Mouse (Mus musculus) spleen, postnatal 36 days (tissue): Measurements from ENCODE around the gene Rbm25.

Source experiments
- DNase-seq, 2 experiments: peaks; one replicate each; pipeline ENCODE4 v3.0.0; 2022; ENCODE audit warnings: low spot score in 2 of 2, mixed read lengths in 1 of 2

Gene Rbm25

DNA sequence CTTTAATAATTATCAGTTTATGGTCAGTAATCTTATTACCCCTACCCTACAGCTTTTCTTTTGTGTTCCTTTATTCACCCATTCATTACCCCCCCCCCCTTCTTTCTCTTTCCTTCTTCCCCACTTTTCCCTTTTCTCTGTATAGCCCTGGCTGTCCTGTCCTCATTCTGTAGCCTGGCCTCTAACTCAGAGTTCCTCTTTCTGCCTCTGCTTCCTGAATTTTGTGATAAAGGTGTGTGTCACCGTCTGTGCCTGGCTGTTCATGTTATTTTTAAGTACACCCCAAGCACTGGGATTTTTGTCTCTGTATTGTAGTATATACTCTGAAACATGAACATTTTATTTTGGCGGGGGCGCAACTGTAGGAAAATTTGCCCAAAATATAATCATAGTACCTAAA, 19.3 kb downstream of the Rbm25 start:
- DNase-seq, result no peak

DNA sequence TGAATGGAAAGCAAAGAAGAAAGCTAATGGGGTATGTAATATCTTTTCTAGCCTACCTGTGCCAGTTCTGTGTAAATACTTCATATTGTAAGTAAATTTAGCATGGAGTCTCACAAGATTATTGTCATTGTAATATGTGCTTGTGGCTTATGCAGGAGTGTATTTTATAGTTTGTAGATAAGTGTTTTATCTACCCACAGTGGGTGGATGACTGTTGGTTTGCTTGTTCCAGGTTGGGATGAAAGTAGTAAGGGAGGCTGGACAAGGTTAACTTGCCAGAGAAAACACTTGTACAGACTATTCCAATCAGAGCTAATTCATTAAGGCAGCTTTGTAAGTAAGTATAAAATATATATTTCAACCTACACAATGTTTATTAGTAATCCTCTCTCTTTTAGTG, 20.4 kb downstream of the Rbm25 start:
- DNase-seq, result no peak

DNA sequence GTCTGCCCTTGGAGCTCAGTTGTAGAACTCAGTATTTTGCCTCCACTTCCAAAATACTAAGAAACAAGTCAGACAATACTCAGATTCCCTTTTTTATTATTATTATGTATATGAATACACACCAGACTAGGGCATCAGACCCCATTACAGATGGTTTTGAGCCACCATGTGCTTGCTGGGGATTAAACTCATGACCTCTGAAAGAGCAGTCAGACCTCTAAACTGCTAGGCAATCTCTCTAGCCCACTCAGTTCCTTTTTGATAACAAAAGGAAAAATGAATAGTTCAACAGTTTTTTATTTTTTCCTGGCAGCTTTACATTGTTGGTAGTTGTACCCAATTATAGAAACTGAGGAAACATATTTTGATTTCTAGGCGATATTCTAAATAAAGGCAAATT, 54.4 kb downstream of the Rbm25 start:
- no peak for DNase-seq

DNA sequence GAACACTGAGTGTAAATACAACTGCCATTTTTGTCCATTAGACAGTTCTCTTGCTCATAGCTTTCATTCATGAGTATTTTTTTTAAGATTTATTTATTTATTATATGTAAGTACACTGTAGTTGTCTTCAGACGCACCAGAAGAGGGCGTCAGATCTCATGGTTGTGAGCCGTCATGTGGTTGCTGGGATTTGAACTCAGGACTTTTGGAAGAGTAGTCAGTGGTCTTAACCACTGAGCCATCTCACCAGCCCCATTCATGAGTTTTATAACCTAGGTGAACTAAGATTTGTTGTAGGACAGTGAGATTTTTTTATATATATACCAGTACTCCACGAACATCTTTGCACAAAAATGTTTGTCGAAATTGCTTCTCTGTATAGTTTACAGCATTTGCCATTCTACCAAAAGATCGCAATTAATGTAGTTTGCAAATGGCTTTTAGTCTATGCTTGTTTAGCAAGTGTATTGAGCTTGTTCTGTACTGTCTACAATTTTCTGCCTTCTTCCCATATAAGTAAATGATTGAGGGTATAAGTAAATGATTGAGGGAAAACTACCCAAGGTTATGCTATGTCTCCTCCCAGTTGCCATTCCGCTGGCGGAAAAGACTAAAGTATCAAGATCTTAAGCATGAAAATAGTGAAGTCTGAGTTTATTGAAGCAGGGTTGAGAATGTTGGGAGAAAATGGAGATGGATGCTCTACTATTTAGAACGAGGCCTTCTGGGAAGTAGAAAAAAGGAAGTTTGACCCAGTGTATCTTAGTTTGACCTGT, 55.7 kb downstream of the Rbm25 start:
- no peak for DNase-seq

DNA sequence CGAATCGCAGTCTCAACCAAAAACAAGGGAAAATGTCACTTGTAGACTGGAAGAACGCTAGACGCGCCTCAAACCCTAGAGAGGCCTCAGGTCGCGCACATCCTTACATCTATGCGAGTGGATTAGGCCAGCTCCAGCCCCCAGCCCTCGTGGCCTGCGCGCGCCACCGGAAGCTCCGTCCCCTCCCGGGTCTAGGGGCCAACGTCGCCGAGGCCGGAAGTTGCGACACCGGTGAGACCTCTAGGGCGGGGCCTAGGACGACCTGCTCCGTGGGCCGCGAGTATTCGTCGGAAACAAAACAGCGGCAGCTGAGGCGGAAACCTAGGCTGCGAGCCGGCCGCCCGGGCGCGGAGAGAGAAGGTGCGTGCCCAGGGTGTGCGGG, 56.9 kb downstream of the Rbm25 start, which contains the start of gene Psen1:
Gene Psen1 (plus strand): TSS at position 219 of the 382 bp plus-strand sequence.
- peak; percentile 93 to 94 for DNase-seq

DNA sequence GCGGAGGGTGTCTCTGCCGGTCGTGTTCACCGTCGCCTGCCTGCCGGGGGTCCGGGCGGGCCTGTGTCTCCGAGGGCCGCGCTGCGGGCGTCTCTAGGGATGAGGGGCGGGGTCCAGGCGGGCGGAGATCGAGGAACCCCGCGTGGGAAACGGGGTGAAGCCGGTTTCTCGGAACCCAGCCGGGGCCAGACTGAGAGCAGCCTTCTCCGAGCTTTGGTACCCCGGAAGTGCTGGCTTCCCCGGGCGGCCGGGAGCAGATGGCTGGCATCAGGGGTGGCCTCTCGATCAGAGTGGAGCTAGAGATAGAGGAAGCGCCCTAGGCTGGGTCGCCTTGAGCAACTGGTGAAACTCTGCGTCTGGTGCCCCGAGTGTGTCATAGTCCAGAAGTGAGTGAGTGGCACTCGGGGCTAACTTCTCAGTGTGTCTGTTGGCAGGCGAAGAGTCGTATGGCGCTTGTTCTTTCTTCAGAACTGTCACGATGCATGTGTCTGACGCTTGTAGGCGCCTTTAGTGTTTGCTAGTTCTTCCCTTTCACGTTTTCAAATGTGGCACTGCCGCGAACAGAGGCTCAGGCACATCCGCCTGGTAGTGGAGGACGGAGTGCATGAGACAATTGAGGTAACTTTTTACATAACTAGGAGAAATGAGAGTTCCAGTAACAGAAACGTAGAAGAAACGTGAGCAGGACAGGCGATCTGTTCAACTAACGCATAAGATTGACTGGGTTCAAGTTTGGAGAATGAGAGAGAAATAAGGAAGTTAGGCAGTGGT, 57.5 kb downstream of the Rbm25 start:
- no peak for DNase-seq

DNA sequence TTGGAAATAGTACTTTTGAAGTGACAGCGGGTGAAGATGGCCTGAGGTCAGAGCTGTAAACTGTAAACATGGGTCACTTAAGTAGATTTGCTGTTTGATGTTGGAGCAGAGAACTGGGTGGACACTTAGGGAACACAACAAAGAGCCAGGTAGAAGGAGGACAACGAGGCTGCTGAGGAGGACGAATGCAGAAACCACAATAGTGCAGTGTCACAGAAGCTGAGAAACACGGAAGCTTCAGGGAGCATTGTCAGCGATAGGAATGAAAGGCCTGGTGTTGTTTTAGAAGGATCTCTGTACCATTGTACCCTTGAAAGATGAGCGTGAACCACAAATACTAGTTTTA, 58.0 kb downstream of the Rbm25 start:
- no peak for DNase-seq

DNA sequence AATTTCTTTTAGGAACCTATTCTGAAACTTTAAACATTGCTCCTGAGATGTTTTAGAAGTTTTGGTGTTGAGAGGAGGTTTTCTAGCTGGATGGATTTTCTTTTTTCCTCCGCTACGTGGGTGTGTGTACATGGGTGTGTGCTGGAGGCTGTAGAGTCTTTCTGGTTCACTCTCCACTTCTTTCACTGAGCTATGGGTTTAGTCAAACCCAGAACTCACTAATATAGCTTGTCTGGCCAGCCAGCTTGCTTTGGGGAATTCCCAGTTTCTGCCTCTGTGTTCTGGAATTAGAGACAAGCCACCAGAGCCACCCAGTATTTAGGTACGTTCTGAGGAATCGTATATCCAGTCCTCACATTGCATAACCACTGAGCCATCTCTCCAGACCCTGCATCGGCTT, 63.0 kb downstream of the Rbm25 start:
- DNase-seq, result no peak

DNA sequence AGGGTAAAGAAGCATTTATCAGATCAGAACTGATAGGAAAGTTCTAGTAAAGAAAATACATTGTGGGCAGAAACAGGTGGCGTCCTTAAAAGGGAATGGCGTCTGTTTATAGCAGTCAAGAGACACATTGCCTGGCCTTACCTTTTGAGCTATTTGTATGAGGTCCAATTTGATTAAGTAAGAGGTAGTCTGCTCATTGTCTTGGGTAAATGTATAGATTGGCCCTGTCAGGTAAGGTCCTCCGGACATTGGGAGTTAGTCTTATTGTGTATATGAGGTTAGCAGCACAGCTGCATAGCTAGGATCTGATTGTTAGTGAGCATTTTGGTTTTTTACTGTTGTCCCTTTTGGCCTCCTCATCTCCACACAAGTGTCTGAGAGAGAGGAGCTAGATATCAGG, 63.6 kb downstream of the Rbm25 start:
- no peak for DNase-seq

DNA sequence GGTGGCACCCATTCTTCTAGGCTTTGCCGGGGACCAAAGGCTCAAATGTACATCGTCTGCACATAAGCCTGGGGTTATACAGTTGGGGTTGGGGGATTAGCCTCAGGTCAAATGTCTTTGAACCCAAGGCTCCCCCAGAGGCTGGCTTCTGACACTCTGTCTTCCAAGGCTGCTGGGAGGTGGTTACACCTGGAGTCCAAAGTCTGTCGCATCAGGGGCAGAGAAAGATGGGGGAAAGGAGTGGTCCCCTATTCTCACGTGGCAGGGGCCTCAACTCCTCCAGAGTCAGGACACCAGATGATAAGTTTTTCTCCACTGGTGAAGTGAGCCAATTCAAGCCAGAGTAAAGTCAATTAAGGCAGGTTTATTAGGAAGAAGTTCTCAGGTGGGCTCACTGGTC, 67.6 kb downstream of the Rbm25 start:
- no peak for DNase-seq

DNA sequence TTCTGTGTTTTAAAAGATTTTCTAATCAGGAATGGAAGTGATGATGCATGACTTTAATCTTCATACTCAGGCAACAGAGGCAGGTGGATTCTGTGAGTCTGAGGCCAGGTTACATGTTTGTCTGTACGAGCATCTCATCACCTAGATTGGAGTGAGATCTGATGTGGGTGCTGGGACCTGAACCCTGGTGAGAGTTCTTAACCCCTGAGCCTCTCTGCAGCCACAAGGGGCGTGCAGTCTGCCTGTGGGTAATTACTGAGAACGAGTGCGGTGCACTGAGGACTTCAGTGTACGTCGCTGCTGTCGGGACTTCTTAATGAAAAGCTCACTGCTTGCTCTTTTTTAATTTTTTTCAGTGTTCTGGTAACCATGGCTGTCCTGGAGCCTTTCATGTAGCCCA, 70.6 kb downstream of the Rbm25 start:
- no peak for DNase-seq

DNA sequence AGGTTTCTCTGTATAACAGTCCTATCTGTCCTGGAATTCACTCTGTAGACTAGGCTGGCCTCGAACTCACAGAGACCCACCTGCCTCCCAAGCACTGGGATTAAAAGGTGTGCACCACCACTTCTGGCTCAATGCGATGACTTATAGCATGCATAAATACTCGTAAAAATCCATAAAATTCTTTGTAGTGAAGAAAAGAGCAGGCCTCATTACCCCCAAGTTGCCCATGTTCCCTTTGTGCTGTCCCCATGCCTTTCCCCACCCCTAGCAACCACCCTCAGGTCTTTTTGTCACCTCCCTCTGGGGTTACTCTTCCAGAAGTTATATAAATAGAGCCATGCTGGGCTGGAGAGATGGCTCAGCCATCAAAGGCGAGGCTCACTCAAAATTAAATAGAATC, 71.8 kb downstream of the Rbm25 start:
- DNase-seq, result no peak

DNA sequence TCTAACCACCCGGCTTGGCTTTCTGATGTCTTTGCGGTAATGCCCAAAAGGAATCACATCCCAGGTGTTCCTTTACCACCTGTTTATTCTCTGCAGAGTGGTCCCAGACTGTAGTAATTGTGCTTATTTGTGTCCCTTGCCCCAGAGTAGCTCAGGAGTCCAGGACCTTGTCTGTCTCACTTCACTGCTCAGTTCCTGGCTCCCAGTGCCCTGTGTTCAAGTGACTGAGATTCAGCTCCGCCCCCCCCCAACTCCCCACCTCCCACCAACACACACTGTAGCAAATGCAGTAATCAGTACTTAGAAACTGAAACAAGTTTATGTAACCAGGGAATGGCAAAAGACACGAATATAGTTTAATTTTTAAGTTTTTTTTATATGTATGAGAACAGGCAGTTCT, 75.9 kb downstream of the Rbm25 start:
- DNase-seq, result no peak

DNA sequence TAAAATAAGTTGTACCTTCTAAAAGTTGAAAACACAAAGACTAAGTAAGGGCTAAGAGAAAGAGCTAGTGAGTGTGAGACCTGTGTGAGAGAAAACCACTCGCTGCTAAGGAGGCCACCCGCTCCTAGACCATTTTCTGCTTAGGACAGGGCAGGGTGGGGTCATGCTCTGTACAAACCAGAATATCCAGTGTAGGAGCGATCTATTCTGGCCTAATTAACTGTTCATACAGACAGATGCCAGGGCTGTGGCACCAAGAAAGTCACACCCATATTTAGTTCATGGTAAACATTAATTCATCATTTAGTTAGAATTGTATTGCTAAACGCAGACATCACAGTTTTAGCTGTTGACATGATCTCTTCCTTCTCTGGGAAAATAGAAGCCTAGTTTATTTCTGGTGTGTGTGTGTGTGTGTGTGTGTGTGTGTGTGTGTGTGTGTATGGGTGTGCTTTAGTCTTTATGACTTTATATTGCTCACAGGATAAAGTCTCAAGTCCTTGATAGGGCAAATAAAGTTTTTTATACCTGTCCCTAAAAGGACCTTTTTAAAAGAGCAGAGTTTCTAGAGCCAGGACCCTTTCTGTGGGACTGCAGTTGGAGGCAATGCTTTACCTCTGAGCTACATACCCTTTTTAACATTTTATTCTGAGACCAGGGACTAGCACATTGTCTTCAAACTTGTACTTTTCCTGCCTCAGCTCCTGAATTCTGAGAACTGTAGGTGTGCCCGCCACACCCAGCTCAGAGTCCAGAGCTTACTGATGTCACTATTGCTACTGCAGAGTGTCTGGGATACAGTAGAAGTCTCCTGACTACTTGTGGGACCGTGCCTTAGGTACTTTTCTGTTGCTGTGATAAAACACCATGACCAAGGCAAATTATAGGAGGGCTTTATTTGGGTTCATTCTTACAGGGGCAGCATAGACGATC, 77.4 kb downstream of the Rbm25 start:
- no peak for DNase-seq

DNA sequence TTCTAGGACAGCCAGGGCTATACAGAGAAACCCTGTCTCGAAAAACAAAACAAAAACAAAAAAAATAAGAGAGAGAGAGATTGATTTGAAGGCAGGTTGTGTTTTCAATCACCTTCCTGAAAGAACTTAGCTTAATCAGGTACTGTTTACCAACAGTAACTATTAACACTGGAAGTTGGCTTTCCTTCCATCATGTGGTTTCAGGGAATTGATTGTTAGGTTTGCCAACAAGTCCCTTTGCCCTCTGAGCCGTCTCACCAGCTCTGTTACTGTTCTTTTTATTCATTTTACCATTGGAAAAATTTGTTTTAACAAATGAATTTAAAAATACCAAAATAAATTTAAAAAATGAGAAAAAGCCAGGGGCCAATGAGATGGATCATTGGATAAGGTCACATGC, 78.9 kb downstream of the Rbm25 start:
- no peak for DNase-seq

DNA sequence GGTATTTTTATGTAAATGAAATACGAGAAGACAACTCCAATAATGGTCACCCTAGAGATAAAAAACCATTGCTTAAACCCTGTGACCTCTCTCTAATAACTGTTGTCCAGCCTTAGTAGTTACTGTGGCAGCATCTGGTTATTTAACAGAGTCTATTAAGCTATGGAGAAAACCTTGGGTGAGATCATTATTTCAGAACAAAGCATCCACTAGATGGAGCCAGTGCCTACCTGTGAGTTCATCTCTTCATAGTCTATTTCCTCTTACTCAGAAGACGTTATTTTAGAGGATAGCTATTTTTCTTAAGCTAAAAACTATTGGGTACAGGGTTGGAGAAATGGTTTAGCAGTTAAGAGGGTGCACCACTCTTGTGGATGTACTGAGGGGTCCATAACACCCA, 82.7 kb downstream of the Rbm25 start:
- peak; percentile 28 to 32 for DNase-seq

DNA sequence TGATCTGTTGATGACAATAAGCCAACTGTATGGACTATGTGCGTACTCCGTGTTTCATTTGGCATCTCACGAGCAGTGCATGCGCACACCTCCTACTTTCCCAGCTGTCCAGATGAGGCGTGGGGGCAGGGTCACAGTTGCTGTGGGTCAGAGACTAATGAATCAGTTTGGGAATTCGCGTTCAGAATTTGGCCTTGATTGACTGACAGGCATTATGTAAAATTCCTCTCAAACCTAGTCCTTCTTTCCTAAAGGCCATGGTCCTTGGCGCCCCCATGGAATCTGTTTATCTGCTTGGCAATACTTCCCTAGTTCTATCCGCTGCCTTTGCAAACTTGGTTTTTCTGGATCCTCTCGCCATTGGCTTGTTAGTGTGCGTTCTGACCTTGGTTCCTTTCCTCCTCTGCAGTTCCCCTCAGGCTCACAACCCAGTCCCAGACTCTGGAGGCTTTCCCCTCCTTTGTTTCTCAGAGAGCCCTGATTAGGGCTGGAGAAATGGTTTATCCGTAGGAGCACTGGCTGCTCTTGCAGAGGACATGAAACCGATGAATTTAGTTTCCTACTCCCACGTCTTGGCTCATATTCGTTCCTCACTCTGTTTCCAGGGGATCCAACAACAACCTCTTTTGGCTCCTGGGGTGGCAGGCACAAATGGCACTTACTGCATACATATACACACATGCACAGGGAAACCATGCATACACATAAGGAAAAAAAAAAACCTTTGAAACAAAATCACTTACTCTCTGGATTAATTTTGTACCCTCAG, 85.6 kb downstream of the Rbm25 start:
- DNase-seq, result no peak

DNA sequence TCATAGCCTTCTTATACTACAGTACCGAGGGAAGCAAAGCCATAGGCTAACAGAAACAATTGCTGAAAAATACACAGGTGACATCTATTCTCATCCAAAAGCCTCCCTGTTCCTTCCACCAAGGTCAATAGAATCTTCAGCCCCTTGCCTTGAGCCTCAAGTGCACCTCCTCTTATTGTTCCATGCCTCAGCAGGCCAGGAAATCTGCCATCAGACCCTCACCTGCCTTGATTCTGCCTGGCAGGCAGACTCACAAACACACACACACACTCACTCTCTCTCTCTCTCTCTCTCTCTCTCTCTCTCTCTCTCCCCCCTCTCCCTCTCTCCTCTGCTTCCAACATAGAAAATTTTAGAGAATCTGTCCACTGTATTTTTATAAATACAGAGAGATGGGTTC, 88.4 kb downstream of the Rbm25 start:
- no peak for DNase-seq

DNA sequence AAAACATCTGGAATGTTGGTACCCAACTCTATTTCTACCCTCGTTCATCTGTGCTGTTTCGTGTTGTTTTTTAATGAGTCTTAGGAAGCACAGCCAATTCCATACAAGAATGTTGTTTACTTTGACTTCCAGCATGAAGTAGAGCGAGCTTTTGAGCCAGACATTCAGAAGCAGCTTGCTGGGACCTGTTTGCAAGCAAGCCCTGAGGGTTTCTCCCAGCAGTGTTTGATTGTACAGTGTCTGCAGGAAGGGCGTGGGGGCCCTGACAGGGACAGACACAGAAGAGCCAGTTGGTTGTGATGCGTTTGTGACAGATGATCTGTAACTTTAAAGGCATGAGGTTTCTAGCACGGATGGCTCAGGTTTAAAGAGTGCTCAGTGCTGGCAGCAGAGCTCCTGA, 90.2 kb downstream of the Rbm25 start:
- no peak for DNase-seq

DNA sequence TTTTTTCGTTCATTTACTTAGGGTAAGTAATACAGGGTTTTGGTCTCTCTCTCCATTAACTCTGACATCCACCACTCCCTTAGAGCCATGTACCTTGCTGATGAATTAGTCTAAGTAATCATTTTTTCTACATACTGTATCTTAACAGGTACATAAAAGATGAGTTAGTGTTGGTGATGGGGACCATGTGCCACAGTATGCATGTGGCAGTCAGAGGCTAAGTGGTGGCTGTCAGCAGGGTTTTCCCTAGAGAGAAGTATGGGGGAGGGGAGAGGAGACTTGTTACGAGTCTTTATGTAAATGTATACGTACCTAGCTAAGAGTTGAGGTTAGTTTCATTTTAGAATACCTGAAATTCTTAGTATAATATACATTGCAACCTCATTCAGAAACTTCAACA, 92.0 kb downstream of the Rbm25 start:
- DNase-seq, result no peak

DNA sequence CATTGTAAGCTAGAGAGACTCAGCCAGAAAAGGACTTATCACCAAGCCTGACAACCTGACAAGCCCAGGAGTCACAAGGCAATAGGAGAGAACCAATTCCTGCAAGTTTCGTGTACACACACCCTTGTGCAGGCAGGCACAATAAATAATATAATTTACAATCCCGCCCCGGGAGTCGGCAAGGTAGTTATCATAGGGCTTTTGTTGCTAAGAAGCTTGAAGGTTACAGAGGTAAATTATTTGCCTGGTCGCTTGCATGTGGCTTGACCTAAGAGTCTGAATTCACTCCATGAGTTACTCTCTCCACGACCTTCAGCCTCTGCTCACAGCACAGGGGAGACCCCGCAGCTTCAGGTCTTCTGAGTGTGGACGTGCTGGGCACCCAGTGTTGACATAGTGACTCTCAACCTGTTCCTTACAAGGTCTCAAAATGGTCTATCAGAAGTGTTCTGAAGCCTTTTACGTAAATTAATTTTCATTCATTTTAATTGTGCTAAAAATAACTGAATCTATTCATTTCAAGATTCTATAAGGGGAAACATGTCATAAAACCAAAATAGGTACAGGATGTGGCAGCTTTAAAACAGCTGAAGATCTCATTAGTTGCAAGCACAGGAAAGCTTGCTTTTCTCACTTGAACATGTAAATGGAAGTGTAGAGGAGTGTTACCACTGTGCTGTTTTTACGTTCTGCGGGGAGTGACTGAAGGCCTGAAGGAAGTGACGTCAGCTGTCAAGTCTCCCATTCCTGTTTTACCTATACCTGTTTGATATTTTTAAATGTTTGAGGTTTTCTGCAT, 95.7 kb downstream of the Rbm25 start:
- DNase-seq, result no peak
